Mouse (Mus musculus): Measurements from ENCODE around the gene Cachd1.

The Cachd1 gene

GRCm38 (mm10) chr4:100992086-100992485 is 215.6 kb downstream of the Cachd1 start:
- no peak for DNase-seq (ENCODE audit: low spot score)

DNA sequence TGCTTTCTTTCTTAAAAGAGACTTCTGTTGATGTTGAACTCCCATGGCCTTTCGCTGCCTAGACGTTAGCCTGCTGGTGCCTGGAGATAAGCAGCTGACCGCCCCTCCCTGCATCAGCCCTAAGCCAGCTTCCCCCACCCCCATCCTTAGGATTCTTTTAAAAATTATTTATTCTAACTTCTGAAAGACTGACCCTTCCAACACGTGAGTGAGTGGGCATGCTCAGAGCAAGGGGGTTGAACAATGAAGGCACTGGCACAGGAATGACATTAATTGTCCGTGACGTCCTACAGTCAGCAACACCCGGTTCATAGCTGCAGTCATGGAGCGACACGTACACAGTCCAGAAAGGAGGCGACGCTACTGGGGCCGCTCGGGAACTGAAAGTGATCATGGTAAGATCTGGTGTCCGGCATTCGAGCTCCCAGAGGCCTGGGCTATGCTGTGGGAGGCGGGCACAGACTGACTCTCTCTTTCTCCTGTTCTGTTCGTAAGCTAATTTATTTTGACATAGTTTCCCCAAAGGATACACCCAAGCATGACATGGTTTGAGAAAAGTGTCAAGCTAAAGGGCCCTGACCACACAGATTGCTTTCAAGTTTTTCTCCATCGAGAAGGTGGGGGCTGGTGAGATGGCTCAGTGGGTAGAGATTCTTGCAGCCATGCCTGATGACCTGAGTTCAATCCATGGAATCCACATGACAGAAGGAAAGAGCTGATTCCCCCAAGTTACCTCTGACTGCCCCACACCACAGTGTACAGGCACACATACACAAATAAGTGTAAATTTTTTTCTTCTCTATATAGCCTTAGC is 218.2 kb downstream of the Cachd1 start:
- no peak for DNase-seq (ENCODE audit: low spot score)

DNA sequence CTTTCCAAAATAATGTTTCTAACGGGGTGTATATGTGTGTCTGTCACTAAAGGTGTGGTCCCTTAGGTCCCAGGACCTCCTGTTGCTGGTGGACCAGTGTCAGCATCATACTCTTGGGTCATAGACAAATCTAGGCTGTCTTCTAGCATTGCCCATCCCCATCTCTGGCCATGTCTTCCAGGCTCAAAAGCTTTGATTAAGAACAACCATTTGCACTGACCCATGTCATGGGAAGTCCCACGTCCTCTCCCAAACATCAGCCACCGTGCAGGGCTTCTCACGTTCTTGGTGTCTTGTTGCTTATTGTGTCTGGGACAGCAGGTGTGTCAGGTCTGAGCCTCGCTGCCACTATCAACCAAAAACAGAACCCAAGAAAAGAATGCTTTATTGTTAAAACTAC is 219.1 kb downstream of the Cachd1 start:
- no peak for DNase-seq (ENCODE audit: low spot score)

GRCm38 (mm10) chr4:100996060-100996651 is 219.7 kb downstream of the Cachd1 start:
- DNase-seq (ENCODE audit: low spot score) = no peak

GRCm38 (mm10) chr4:100998145-100998544 is 221.7 kb downstream of the Cachd1 start:
- DNase-seq (ENCODE audit: low spot score) = peak; percentile 40

- DNase-seq (ENCODE audit: low spot score) = no peak
Measured at GRCm38 (mm10) chr4:100998906-100999305, 222.4 kb downstream of the Cachd1 start.

DNA sequence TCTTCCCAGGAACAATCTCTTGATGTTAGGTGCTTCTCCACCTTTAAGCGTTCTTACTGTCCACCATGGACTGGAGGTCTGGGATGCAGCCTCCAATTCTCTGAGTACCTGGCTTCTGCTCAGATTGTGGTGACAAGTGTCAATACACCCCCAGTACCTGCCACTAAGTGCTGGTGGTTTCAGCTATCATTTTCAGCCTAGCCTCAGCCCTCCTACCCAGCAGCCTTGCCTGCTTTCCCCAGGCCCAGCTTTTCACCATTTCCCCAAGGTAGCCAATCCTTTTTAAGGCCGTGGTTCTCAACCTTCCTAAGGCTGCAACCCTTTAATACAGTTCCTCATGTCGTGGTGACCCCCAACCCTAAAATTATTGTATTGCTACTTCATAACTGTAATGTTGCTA is 224.1 kb downstream of the Cachd1 start:
- no peak for DNase-seq (ENCODE audit: low spot score)

- DNase-seq (ENCODE audit: low spot score) = no peak
Measured at GRCm38 (mm10) chr4:101001073-101001472, 224.6 kb downstream of the Cachd1 start.

GRCm38 (mm10) chr4:101002961-101003360 is 226.5 kb downstream of the Cachd1 start:
- no peak for DNase-seq (ENCODE audit: low spot score)

- no peak for DNase-seq (ENCODE audit: low spot score)
Measured at GRCm38 (mm10) chr4:101008362-101008769, 231.9 kb downstream of the Cachd1 start.

DNA sequence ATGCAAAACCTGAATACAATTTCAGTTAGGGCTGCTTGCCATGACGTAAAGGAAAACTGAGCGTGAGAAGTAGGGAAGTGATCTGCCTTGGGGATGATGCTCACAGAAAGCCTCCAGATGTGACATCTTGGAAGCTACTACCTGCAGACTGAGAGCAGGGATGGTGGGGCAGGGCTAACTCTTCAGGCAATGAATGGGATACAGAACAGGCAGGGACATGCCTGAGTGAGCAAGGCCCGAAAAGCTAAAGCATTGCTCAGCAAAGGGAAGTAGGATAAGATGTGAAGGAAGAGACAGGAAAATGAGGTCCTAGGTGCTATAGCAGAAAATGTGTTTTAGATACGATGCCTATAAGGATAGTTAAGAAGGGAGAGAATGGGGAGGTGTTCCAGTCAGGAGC is 232.6 kb downstream of the Cachd1 start:
- DNase-seq (ENCODE audit: low spot score) = no peak

GRCm38 (mm10) chr4:101017806-101018205 is 241.3 kb downstream of the Cachd1 start:
- no peak for DNase-seq (ENCODE audit: low spot score)

- DNase-seq (ENCODE audit: low spot score) = no peak
Measured at GRCm38 (mm10) chr4:101020596-101020995, 244.1 kb downstream of the Cachd1 start, which contains the start of gene Gm10577. Gene Gm10577, minus strand, starts transcription at chr4:101020696.

- DNase-seq (ENCODE audit: low spot score) = no peak
Measured at GRCm38 (mm10) chr4:101026566-101026965, 250.1 kb downstream of the Cachd1 start.

DNA sequence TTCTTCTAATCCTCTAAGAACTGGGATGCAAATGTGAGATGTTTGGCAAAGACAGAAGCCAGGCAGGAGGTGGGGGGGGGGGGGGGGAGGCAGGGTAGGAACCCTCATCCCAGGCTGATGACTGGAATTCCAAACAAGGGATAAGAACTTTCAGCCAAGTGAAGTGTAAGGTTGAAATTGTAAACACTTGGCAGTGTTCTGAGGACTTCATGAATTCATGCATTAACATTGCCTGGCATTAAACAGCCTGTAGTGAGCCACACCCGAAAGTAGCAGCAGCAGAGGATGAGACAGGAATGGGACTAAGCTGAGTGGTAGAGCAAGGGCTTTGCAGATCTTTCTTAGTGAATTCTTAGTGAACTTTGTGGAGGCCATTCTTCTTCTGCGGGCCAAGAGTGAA is 250.5 kb downstream of the Cachd1 start:
- DNase-seq (ENCODE audit: low spot score) = no peak

GRCm38 (mm10) chr4:101027852-101028411 is 251.5 kb downstream of the Cachd1 start:
- no peak for DNase-seq (ENCODE audit: low spot score)

GRCm38 (mm10) chr4:101033047-101033446 is 256.6 kb downstream of the Cachd1 start:
- DNase-seq (ENCODE audit: low spot score) = no peak

GRCm38 (mm10) chr4:101035131-101035530 is 258.7 kb downstream of the Cachd1 start:
- DNase-seq (ENCODE audit: low spot score) = no peak

GRCm38 (mm10) chr4:101037156-101037555 is 260.7 kb downstream of the Cachd1 start:
- DNase-seq (ENCODE audit: low spot score) = no peak

- no peak for DNase-seq (ENCODE audit: low spot score)
Measured at GRCm38 (mm10) chr4:101043691-101044090, 267.2 kb downstream of the Cachd1 start.

DNA sequence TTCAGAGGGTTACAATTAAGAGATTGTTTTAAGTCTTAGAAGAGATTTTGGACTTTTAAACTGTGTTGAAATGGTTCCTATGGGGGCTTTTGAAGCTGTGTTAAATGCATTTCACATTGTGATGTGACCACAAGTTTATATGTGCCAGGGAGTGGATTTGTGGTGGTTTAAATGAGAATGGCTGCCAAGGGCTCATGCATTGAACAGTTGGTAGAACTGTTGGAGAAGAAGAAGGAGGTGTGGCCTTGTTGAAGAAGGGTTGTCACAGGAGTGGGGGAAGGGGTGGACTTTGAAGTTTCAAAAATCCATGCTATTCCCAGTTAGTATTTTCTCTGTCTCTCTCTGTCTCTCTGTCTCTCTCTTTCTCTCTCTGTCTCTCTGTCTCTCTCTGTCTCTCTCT is 267.7 kb downstream of the Cachd1 start:
- no peak for DNase-seq (ENCODE audit: low spot score)

- DNase-seq (ENCODE audit: low spot score) = no peak
Measured at GRCm38 (mm10) chr4:101046576-101046975, 270.1 kb downstream of the Cachd1 start.

DNA sequence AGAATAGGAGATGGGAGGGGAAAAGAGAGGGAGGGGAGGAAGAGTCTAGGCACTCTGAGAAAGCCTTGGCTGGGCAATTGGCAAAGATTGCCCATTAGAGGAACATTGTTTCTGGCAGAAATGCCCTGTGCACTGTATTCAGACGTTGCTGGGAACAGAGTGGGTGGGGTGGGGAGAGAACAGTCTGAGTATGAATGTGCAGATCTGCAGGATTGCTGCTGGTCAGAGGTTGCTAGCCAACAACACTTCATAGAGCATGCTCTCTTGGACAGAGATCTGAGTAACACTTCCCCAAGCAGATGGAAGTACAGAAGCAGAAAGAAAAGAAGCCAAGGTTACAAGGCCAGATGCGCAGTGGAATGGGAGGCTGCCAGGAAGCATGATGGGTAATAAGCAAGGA is 285.7 kb downstream of the Cachd1 start:
- DNase-seq (ENCODE audit: low spot score) = no peak

Data from urinary bladder, postnatal 25 days (tissue).